Mouse (Mus musculus): ENCODE results near the gene Khdc1a. TPM values are rescaled to one million over a fixed set of nuclear protein-coding genes. Genes with fewer than 3 reads are reported as not detected.

Khdc1a gene
- polyA plus RNA-seq (2015; fragmentation: Nextera tagmentation; extraction: Ambion mirVana): not detected in 2 replicates

- Histone ChIP-seq H3K27me3 (replicated peaks; ENCODE audit: control insufficient read depth, insufficient read depth, low read length) (no peaks in the 10 kb centered on the region), H3K4me2 (ENCODE audit: low read depth, low read length) (no peak within 1 kb of the TSS), H3K27ac (ENCODE audit: low read length) (no peak within 1 kb of the TSS), H3K9ac (ENCODE audit: low read depth, low read length) (no peak within 1 kb of the TSS), H3K4me3 (ENCODE audit: low read length) (no peak within 1 kb of the TSS), H3K4me1 (ENCODE audit: control insufficient read depth, insufficient read depth, low read length) (no peaks in the 10 kb centered on the region), H3K36me3 (ENCODE audit: control insufficient read depth, insufficient read depth, low read length) (no peaks in the 10 kb centered on the region), H3K9me3 (ENCODE audit: control insufficient read depth, low read length) (no peaks in the 10 kb centered on the region)
- WGBS: 75% methylated on average over 2 of the region's 2 CpGs
- no peak for ATAC-seq
Observed at GRCm38 (mm10) chr1:21349341-21349740, at the start of gene Khdc1a. Gene Khdc1a (plus strand): TSS chr1:21349641.

GRCm38 (mm10) chr1:21299826-21300225 is 49.6 kb upstream of the Khdc1a start:
- no peaks in the 10 kb centered on the region for H3K27me3 ChIP-seq (replicated peaks; ENCODE audit: control insufficient read depth, insufficient read depth, low read length)
- no peak overlapping the region for H3K9ac ChIP-seq (ENCODE audit: low read depth, low read length)
- no peak overlapping the region for H3K4me2 ChIP-seq (ENCODE audit: low read depth, low read length)
- H3K4me1 ChIP-seq (ENCODE audit: control insufficient read depth, insufficient read depth, low read length): no peaks in the 10 kb centered on the region
- H3K36me3 ChIP-seq (ENCODE audit: control insufficient read depth, insufficient read depth, low read length): no peaks in the 10 kb centered on the region
- no peak overlapping the region for H3K27ac ChIP-seq (ENCODE audit: low read length)
- no peaks in the 10 kb centered on the region for H3K9me3 ChIP-seq (ENCODE audit: control insufficient read depth, low read length)
- WGBS: 67% methylated on average over 3 of the region's 3 CpGs
- H3K4me3 ChIP-seq (ENCODE audit: low read length): no peak overlapping the region
- ATAC-seq: no peak

- Histone ChIP-seq H3K9ac (ENCODE audit: low read depth, low read length) (no peak overlapping the region), H3K36me3 (ENCODE audit: control insufficient read depth, insufficient read depth, low read length) (no peaks in the 10 kb centered on the region), H3K4me2 (ENCODE audit: low read depth, low read length) (no peak overlapping the region), H3K27ac (ENCODE audit: low read length) (no peak overlapping the region), H3K27me3 (replicated peaks; ENCODE audit: control insufficient read depth, insufficient read depth, low read length) (no peaks in the 10 kb centered on the region), H3K4me1 (ENCODE audit: control insufficient read depth, insufficient read depth, low read length) (no peaks in the 10 kb centered on the region), H3K9me3 (ENCODE audit: control insufficient read depth, low read length) (no peaks in the 10 kb centered on the region), H3K4me3 (ENCODE audit: low read length) (no peak overlapping the region)
- WGBS: 81% methylated on average over 3 of the region's 3 CpGs
- no peak for ATAC-seq
Observed at GRCm38 (mm10) chr1:21301686-21302085, 47.8 kb upstream of the Khdc1a start.

GRCm38 (mm10) chr1:21304174-21304573 is 45.3 kb upstream of the Khdc1a start:
- 79% methylated on average over 3 of the region's 3 CpGs for WGBS
- no peak for ATAC-seq
- no peaks in the 10 kb centered on the region for H3K27me3 ChIP-seq (replicated peaks; ENCODE audit: control insufficient read depth, insufficient read depth, low read length)
- H3K36me3 ChIP-seq (ENCODE audit: control insufficient read depth, insufficient read depth, low read length): no peaks in the 10 kb centered on the region
- H3K27ac ChIP-seq (ENCODE audit: low read length): no peak overlapping the region
- H3K4me2 ChIP-seq (ENCODE audit: low read depth, low read length): no peak overlapping the region
- no peaks in the 10 kb centered on the region for H3K4me1 ChIP-seq (ENCODE audit: control insufficient read depth, insufficient read depth, low read length)
- H3K4me3 ChIP-seq (ENCODE audit: low read length): no peak overlapping the region
- H3K9ac ChIP-seq (ENCODE audit: low read depth, low read length): no peak overlapping the region
- no peaks in the 10 kb centered on the region for H3K9me3 ChIP-seq (ENCODE audit: control insufficient read depth, low read length)

- H3K9ac ChIP-seq (ENCODE audit: low read depth, low read length): no peak overlapping the region
- H3K27ac ChIP-seq (ENCODE audit: low read length): no peak overlapping the region
- H3K9me3 ChIP-seq (ENCODE audit: control insufficient read depth, low read length): no peaks in the 10 kb centered on the region
- H3K4me1 ChIP-seq (ENCODE audit: control insufficient read depth, insufficient read depth, low read length): no peaks in the 10 kb centered on the region
- H3K4me2 ChIP-seq (ENCODE audit: low read depth, low read length): no peak overlapping the region
- H3K4me3 ChIP-seq (ENCODE audit: low read length): no peak overlapping the region
- ATAC-seq: no peak
- 78% methylated on average over 4 of the region's 4 CpGs for WGBS
- H3K27me3 ChIP-seq (replicated peaks; ENCODE audit: control insufficient read depth, insufficient read depth, low read length): no peaks in the 10 kb centered on the region
- no peaks in the 10 kb centered on the region for H3K36me3 ChIP-seq (ENCODE audit: control insufficient read depth, insufficient read depth, low read length)
Observed at GRCm38 (mm10) chr1:21304646-21305045, 44.8 kb upstream of the Khdc1a start.

GRCm38 (mm10) chr1:21305443-21305842 is 44.0 kb upstream of the Khdc1a start:
- no peak overlapping the region for H3K9ac ChIP-seq (ENCODE audit: low read depth, low read length)
- H3K4me1 ChIP-seq (ENCODE audit: control insufficient read depth, insufficient read depth, low read length): no peaks in the 10 kb centered on the region
- WGBS: 91% methylated on average over 3 of the region's 3 CpGs
- no peak overlapping the region for H3K27ac ChIP-seq (ENCODE audit: low read length)
- no peak for ATAC-seq
- H3K36me3 ChIP-seq (ENCODE audit: control insufficient read depth, insufficient read depth, low read length): no peaks in the 10 kb centered on the region
- H3K27me3 ChIP-seq (replicated peaks; ENCODE audit: control insufficient read depth, insufficient read depth, low read length): no peaks in the 10 kb centered on the region
- H3K4me3 ChIP-seq (ENCODE audit: low read length): no peak overlapping the region
- H3K4me2 ChIP-seq (ENCODE audit: low read depth, low read length): no peak overlapping the region
- H3K9me3 ChIP-seq (ENCODE audit: control insufficient read depth, low read length): no peaks in the 10 kb centered on the region

GRCm38 (mm10) chr1:21314336-21314735 is 35.1 kb upstream of the Khdc1a start:
- Histone ChIP-seq H3K9me3 (ENCODE audit: control insufficient read depth, low read length) (no peaks in the 10 kb centered on the region), H3K4me2 (ENCODE audit: low read depth, low read length) (no peak overlapping the region), H3K4me3 (ENCODE audit: low read length) (no peak overlapping the region), H3K4me1 (ENCODE audit: control insufficient read depth, insufficient read depth, low read length) (no peaks in the 10 kb centered on the region), H3K27me3 (replicated peaks; ENCODE audit: control insufficient read depth, insufficient read depth, low read length) (no peaks in the 10 kb centered on the region), H3K27ac (ENCODE audit: low read length) (no peak overlapping the region), H3K36me3 (ENCODE audit: control insufficient read depth, insufficient read depth, low read length) (no peaks in the 10 kb centered on the region), H3K9ac (ENCODE audit: low read depth, low read length) (no peak overlapping the region)
- WGBS: 89% methylated on average over 2 of the region's 2 CpGs
- no peak for ATAC-seq

- H3K4me2 ChIP-seq (ENCODE audit: low read depth, low read length): no peak overlapping the region
- no peaks in the 10 kb centered on the region for H3K9me3 ChIP-seq (ENCODE audit: control insufficient read depth, low read length)
- no peaks in the 10 kb centered on the region for H3K27me3 ChIP-seq (replicated peaks; ENCODE audit: control insufficient read depth, insufficient read depth, low read length)
- no peaks in the 10 kb centered on the region for H3K4me1 ChIP-seq (ENCODE audit: control insufficient read depth, insufficient read depth, low read length)
- no peaks in the 10 kb centered on the region for H3K36me3 ChIP-seq (ENCODE audit: control insufficient read depth, insufficient read depth, low read length)
- H3K4me3 ChIP-seq (ENCODE audit: low read length): no peak overlapping the region
- 95% methylated on average over 2 of the region's 2 CpGs for WGBS
- H3K27ac ChIP-seq (ENCODE audit: low read length): no peak overlapping the region
- no peak for ATAC-seq
- H3K9ac ChIP-seq (ENCODE audit: low read depth, low read length): no peak overlapping the region
Observed at GRCm38 (mm10) chr1:21315756-21316155, 33.7 kb upstream of the Khdc1a start.

GRCm38 (mm10) chr1:21316305-21316704 is 33.1 kb upstream of the Khdc1a start:
- no peak for ATAC-seq
- Histone ChIP-seq H3K27me3 (replicated peaks; ENCODE audit: control insufficient read depth, insufficient read depth, low read length) (no peaks in the 10 kb centered on the region), H3K9me3 (ENCODE audit: control insufficient read depth, low read length) (no peaks in the 10 kb centered on the region), H3K4me1 (ENCODE audit: control insufficient read depth, insufficient read depth, low read length) (no peaks in the 10 kb centered on the region), H3K4me3 (ENCODE audit: low read length) (no peak overlapping the region), H3K27ac (ENCODE audit: low read length) (no peak overlapping the region), H3K36me3 (ENCODE audit: control insufficient read depth, insufficient read depth, low read length) (no peaks in the 10 kb centered on the region), H3K9ac (ENCODE audit: low read depth, low read length) (no peak overlapping the region), H3K4me2 (ENCODE audit: low read depth, low read length) (no peak overlapping the region)
- WGBS: 78% methylated on average over 2 of the region's 2 CpGs

- H3K9ac ChIP-seq (ENCODE audit: low read depth, low read length): no peak overlapping the region
- no peaks in the 10 kb centered on the region for H3K4me1 ChIP-seq (ENCODE audit: control insufficient read depth, insufficient read depth, low read length)
- no peaks in the 10 kb centered on the region for H3K27me3 ChIP-seq (replicated peaks; ENCODE audit: control insufficient read depth, insufficient read depth, low read length)
- H3K36me3 ChIP-seq (ENCODE audit: control insufficient read depth, insufficient read depth, low read length): no peaks in the 10 kb centered on the region
- H3K4me3 ChIP-seq (ENCODE audit: low read length): no peak overlapping the region
- H3K4me2 ChIP-seq (ENCODE audit: low read depth, low read length): no peak overlapping the region
- H3K9me3 ChIP-seq (ENCODE audit: control insufficient read depth, low read length): no peaks in the 10 kb centered on the region
- no peak overlapping the region for H3K27ac ChIP-seq (ENCODE audit: low read length)
- no peak for ATAC-seq
Observed at GRCm38 (mm10) chr1:21318202-21318601, 31.2 kb upstream of the Khdc1a start.
